Mouse (Mus musculus) thymus, adult 2 months (tissue): ENCODE measurements around the gene Actr1a.

Experiments
- CTCF ChIP-seq: fragments of 200-500 bp; IDR thresholded peaks from 2 replicates; pipeline ENCODE4 v1.5.1; 2012; ENCODE audit warnings: mild to moderate bottlenecking, control low read depth, low read length, moderate library complexity, borderline replicate concordance; ENCODE audit not compliant: control insufficient read depth, poor library complexity, insufficient read depth; ENCODE audit errors: extremely low read depth
- POLR2A ChIP-seq: fragments of 200-500 bp; IDR thresholded peaks from 2 replicates; pipeline ENCODE4 v1.6.1; 2012; ENCODE audit warnings: mild to moderate bottlenecking, low read length, control low read depth, moderate library complexity; ENCODE audit not compliant: control insufficient read depth, poor library complexity, insufficient read depth; ENCODE audit errors: extremely low read depth

- TF ChIP-seq CTCF (no peak), POLR2A (no peak)
Observed at GRCm38 (mm10) chr19:46348761-46349458, 46.6 kb downstream of the Actr1a start.
